Mouse (Mus musculus): Measurements from ENCODE around the gene Grk2. TPM values are rescaled to one million over a fixed set of nuclear protein-coding genes. Genes with fewer than 3 reads are reported as not detected.

Gene Grk2
- polyA plus RNA-seq, 1 experiment from 2014 or later = 12.5 TPM

GRCm38 (mm10) chr19:4328737-4329304 lies 22.8 kb upstream of the Grk2 start:
- no peak overlapping the region for H3K9ac ChIP-seq (ENCODE audit: low read depth, low read length)
- no peak overlapping the region for H3K4me2 ChIP-seq (replicated peaks; ENCODE audit: low read depth, low read length)
- H3K27ac ChIP-seq (ENCODE audit: low read depth, low read length) = no peak overlapping the region
- 94% methylated on average over 8 of the region's 8 CpGs for WGBS
- H3K4me1 ChIP-seq (replicated peaks; ENCODE audit: control insufficient read depth, insufficient read depth, low read length) = peaks cover 2% of the 10 kb centered on the region; the same call in 1 of the 2 replicates
- H3K4me3 ChIP-seq (ENCODE audit: low read depth, low read length) = no peak overlapping the region
- no peak for DNase-seq (ENCODE audit: low spot score)
- ATAC-seq (ENCODE audit: low FRiP score) = no peak
- H3K9me3 ChIP-seq (ENCODE audit: control insufficient read depth, low read length) = no peaks in the 10 kb centered on the region
- peaks cover 13% of the 10 kb centered on the region for H3K36me3 ChIP-seq (ENCODE audit: control insufficient read depth, insufficient read depth, low read length)
- no peaks in the 10 kb centered on the region for H3K27me3 ChIP-seq (ENCODE audit: control insufficient read depth, insufficient read depth, low read length)

DNA sequence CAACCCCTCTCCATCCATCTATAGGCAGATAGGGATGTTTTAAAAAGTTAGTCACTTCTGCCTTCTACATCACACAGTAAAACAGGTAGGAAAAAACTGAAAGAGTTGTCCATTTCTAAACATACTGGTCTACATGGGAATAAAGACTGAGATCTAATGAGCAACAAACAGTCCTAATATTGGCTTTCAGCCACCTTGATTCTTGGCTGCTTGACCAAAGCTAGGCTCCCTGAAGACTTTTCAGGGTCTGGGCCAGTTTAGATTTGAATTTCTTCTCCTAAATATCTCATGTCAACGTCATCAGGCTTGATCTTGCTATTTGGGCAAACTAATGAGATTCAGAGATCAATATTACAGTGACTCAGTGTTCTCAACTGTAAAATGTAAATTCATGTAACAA lies 20.9 kb upstream of the Grk2 start:
- Histone ChIP-seq H3K9me3 (ENCODE audit: control insufficient read depth, low read length) (no peaks in the 10 kb centered on the region), H3K4me1 (replicated peaks; ENCODE audit: control insufficient read depth, insufficient read depth, low read length) (peaks cover under 1% of the 10 kb centered on the region; the same call in 1 of the 2 replicates), H3K27me3 (ENCODE audit: control insufficient read depth, insufficient read depth, low read length) (no peaks in the 10 kb centered on the region), H3K36me3 (ENCODE audit: control insufficient read depth, insufficient read depth, low read length) (peaks cover 15% of the 10 kb centered on the region), H3K4me3 (ENCODE audit: low read depth, low read length) (no peak overlapping the region), H3K27ac (ENCODE audit: low read depth, low read length) (no peak overlapping the region), H3K9ac (ENCODE audit: low read depth, low read length) (no peak overlapping the region), H3K4me2 (replicated peaks; ENCODE audit: low read depth, low read length) (no peak overlapping the region)
- DNase-seq (ENCODE audit: low spot score) (no peak), ATAC-seq (ENCODE audit: low FRiP score) (no peak)
- WGBS = 89% methylated on average over 1 of the region's 1 CpGs

DNA sequence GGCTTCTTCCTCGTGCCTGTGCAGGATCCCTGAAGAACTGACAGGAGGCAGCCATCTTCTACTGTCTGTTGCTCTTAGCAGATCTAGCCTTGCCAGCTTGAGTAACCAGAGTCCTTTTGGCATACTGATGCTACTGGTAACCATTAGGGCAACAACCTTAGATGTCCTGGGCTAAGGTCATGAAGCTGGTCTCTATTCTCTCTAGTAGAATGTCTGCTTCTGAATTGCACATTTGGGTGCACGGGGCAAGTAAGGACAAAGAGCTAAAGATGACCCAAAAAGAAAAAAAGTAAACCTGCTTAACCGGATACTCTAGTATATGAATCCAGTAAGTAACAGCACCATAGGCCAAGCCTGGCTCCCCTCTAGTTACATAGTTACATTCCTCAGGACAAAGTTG lies 20.1 kb upstream of the Grk2 start:
- Histone ChIP-seq H3K9me3 (ENCODE audit: control insufficient read depth, low read length) (no peaks in the 10 kb centered on the region), H3K4me2 (replicated peaks; ENCODE audit: low read depth, low read length) (no peak overlapping the region), H3K4me3 (ENCODE audit: low read depth, low read length) (no peak overlapping the region), H3K4me1 (replicated peaks; ENCODE audit: control insufficient read depth, insufficient read depth, low read length) (no peaks in the 10 kb centered on the region), H3K27me3 (ENCODE audit: control insufficient read depth, insufficient read depth, low read length) (no peaks in the 10 kb centered on the region), H3K9ac (ENCODE audit: low read depth, low read length) (no peak overlapping the region), H3K36me3 (ENCODE audit: control insufficient read depth, insufficient read depth, low read length) (peaks cover 16% of the 10 kb centered on the region), H3K27ac (ENCODE audit: low read depth, low read length) (no peak overlapping the region)
- ATAC-seq (ENCODE audit: low FRiP score) (no peak), DNase-seq (ENCODE audit: low spot score) (no peak)
- WGBS = 87% methylated on average over 3 of the region's 3 CpGs

DNA sequence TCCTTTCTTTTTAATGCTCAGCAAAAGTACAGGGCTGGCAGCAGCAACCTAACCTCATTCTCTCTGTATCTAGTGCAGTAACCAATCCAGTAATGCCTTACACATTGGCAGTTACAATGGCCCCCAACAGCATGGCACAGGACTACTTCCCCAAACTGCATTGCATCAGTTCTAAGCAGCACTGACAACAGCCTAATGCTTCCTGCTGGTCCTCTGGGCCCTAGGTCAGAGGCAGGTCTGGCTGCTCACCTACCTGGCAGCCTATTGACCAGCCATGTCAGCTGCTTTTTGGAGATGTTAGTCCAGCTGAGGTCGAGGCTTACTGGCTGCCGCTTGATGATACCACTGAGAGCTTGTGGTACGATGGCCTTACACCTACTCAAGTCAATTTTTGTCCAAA lies 16.1 kb upstream of the Grk2 start:
- WGBS = 92% methylated on average over 3 of the region's 3 CpGs
- DNase-seq (ENCODE audit: low spot score) (no peak), ATAC-seq (ENCODE audit: low FRiP score) (no peak)
- H3K9me3 ChIP-seq (ENCODE audit: control insufficient read depth, low read length) = no peaks in the 10 kb centered on the region
- H3K4me2 ChIP-seq (replicated peaks; ENCODE audit: low read depth, low read length) = no peak overlapping the region
- H3K4me3 ChIP-seq (ENCODE audit: low read depth, low read length) = no peak overlapping the region
- H3K4me1 ChIP-seq (replicated peaks; ENCODE audit: control insufficient read depth, insufficient read depth, low read length) = no peaks in the 10 kb centered on the region
- peaks cover 29% of the 10 kb centered on the region for H3K36me3 ChIP-seq (ENCODE audit: control insufficient read depth, insufficient read depth, low read length)
- no peak overlapping the region for H3K9ac ChIP-seq (ENCODE audit: low read depth, low read length)
- no peak overlapping the region for H3K27ac ChIP-seq (ENCODE audit: low read depth, low read length)
- H3K27me3 ChIP-seq (ENCODE audit: control insufficient read depth, insufficient read depth, low read length) = no peaks in the 10 kb centered on the region

DNA sequence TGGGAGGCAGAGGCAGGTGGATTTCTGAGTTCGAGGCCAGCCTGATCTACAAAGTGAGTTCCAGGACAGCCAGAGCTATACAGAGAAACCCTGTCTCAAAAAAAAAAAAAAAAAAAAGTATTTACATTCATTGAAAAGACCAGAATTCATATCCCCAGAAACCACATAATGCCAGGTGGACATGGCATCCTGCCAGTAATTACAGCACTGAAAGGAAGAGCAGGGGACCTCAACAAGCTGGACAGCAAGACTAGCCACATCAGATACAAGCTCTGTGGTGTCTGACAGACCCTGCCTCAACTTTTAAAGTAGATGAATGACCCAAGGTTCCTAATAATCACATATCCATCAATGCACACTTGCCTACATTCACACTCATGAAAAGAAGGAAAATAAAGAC lies 15.6 kb upstream of the Grk2 start:
- Histone ChIP-seq H3K4me3 (ENCODE audit: low read depth, low read length) (no peak overlapping the region), H3K9ac (ENCODE audit: low read depth, low read length) (no peak overlapping the region), H3K9me3 (ENCODE audit: control insufficient read depth, low read length) (no peaks in the 10 kb centered on the region), H3K36me3 (ENCODE audit: control insufficient read depth, insufficient read depth, low read length) (peaks cover 30% of the 10 kb centered on the region), H3K4me2 (replicated peaks; ENCODE audit: low read depth, low read length) (no peak overlapping the region), H3K27ac (ENCODE audit: low read depth, low read length) (no peak overlapping the region), H3K27me3 (ENCODE audit: control insufficient read depth, insufficient read depth, low read length) (no peaks in the 10 kb centered on the region), H3K4me1 (replicated peaks; ENCODE audit: control insufficient read depth, insufficient read depth, low read length) (no peaks in the 10 kb centered on the region)
- no peak for ATAC-seq (ENCODE audit: low FRiP score)
- 67% methylated on average over 1 of the region's 1 CpGs for WGBS
- DNase-seq (ENCODE audit: low spot score) = no peak

DNA sequence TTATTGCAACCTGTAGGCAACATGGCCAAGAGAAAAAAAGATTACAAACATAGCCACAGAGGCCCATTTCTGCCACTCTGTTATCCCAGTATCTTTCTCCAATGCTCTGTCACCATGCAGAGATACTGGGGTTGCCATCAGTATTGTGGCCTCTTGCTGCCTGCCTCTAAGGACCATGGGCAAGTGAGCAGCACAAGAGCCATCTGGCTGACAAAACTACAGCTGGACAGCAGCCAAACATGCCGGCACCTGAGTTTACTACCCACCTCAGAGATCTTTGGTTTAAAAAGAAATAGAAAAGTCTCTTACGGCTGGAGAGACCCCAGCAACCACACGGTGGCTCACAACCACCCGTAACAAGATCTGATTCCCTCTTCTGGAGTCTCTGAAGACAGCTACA lies 13.2 kb upstream of the Grk2 start:
- Histone ChIP-seq H3K4me2 (replicated peaks; ENCODE audit: low read depth, low read length) (no peak overlapping the region), H3K4me3 (ENCODE audit: low read depth, low read length) (no peak overlapping the region), H3K27ac (ENCODE audit: low read depth, low read length) (no peak overlapping the region), H3K36me3 (ENCODE audit: control insufficient read depth, insufficient read depth, low read length) (peaks cover 27% of the 10 kb centered on the region), H3K4me1 (replicated peaks; ENCODE audit: control insufficient read depth, insufficient read depth, low read length) (no peaks in the 10 kb centered on the region), H3K9ac (ENCODE audit: low read depth, low read length) (no peak overlapping the region), H3K9me3 (ENCODE audit: control insufficient read depth, low read length) (no peaks in the 10 kb centered on the region), H3K27me3 (ENCODE audit: control insufficient read depth, insufficient read depth, low read length) (no peaks in the 10 kb centered on the region)
- DNase-seq (ENCODE audit: low spot score) (no peak), ATAC-seq (ENCODE audit: low FRiP score) (no peak)
- WGBS = 93% methylated on average over 4 of the region's 4 CpGs

- peaks cover 26% of the 10 kb centered on the region for H3K36me3 ChIP-seq (ENCODE audit: control insufficient read depth, insufficient read depth, low read length)
- H3K4me2 ChIP-seq (replicated peaks; ENCODE audit: low read depth, low read length) = no peak overlapping the region
- H3K27ac ChIP-seq (ENCODE audit: low read depth, low read length) = no peak overlapping the region
- DNase-seq (ENCODE audit: low spot score) (no peak), ATAC-seq (ENCODE audit: low FRiP score) (no peak)
- H3K4me1 ChIP-seq (replicated peaks; ENCODE audit: control insufficient read depth, insufficient read depth, low read length) = no peaks in the 10 kb centered on the region
- no peaks in the 10 kb centered on the region for H3K9me3 ChIP-seq (ENCODE audit: control insufficient read depth, low read length)
- WGBS = 86% methylated on average over 3 of the region's 3 CpGs
- H3K4me3 ChIP-seq (ENCODE audit: low read depth, low read length) = no peak overlapping the region
- H3K27me3 ChIP-seq (ENCODE audit: control insufficient read depth, insufficient read depth, low read length) = no peaks in the 10 kb centered on the region
- H3K9ac ChIP-seq (ENCODE audit: low read depth, low read length) = no peak overlapping the region
These were observed 11.2 kb upstream of the Grk2 start for GRCm38 (mm10) chr19:4317181-4317580.

- no peak overlapping the region for H3K4me3 ChIP-seq (ENCODE audit: low read depth, low read length)
- H3K36me3 ChIP-seq (ENCODE audit: control insufficient read depth, insufficient read depth, low read length) = peaks cover 22% of the 10 kb centered on the region
- no peaks in the 10 kb centered on the region for H3K9me3 ChIP-seq (ENCODE audit: control insufficient read depth, low read length)
- ATAC-seq (ENCODE audit: low FRiP score) (no peak), DNase-seq (ENCODE audit: low spot score) (no peak)
- H3K27ac ChIP-seq (ENCODE audit: low read depth, low read length) = no peak overlapping the region
- H3K27me3 ChIP-seq (ENCODE audit: control insufficient read depth, insufficient read depth, low read length) = no peaks in the 10 kb centered on the region
- H3K4me2 ChIP-seq (replicated peaks; ENCODE audit: low read depth, low read length) = no peak overlapping the region
- no peak overlapping the region for H3K9ac ChIP-seq (ENCODE audit: low read depth, low read length)
- H3K4me1 ChIP-seq (replicated peaks; ENCODE audit: control insufficient read depth, insufficient read depth, low read length) = no peaks in the 10 kb centered on the region
- 75% methylated on average over 6 of the region's 6 CpGs for WGBS
These were observed 9.4 kb upstream of the Grk2 start for GRCm38 (mm10) chr19:4315223-4315944.

GRCm38 (mm10) chr19:4309776-4310185 lies 3.8 kb upstream of the Grk2 start:
- H3K4me3 ChIP-seq (ENCODE audit: low read depth, low read length) = no peak overlapping the region
- H3K27ac ChIP-seq (ENCODE audit: low read depth, low read length) = no peak overlapping the region
- H3K36me3 ChIP-seq (ENCODE audit: control insufficient read depth, insufficient read depth, low read length) = no peaks in the 10 kb centered on the region
- H3K27me3 ChIP-seq (ENCODE audit: control insufficient read depth, insufficient read depth, low read length) = no peaks in the 10 kb centered on the region
- DNase-seq (ENCODE audit: low spot score) = peak; percentile 78
- no peak overlapping the region for H3K4me2 ChIP-seq (replicated peaks; ENCODE audit: low read depth, low read length)
- H3K9me3 ChIP-seq (ENCODE audit: control insufficient read depth, low read length) = no peaks in the 10 kb centered on the region
- 0 out of 2 replicates have a peak, but pooled peaks cover 2% of the 10 kb centered on the region for H3K4me1 ChIP-seq (replicated peaks; ENCODE audit: control insufficient read depth, insufficient read depth, low read length)
- no peak overlapping the region for H3K9ac ChIP-seq (ENCODE audit: low read depth, low read length)
- 0 out of 2 replicates have a peak, but pooled peaks have one; percentile 19 for ATAC-seq (ENCODE audit: low FRiP score)
